Mouse (Mus musculus) gastrocnemius, postnatal 14 days (tissue): ENCODE data around the gene Arid2. TPM values are rescaled to one million over a fixed set of nuclear protein-coding genes. Genes with fewer than 3 reads are reported as not detected.
"Not testable (repeated sequence)": the region's sequence is repeated elsewhere in the genome, so short reads cannot be mapped to it uniquely, and the experiment has no call there.

Experiments
- DNase-seq: peaks from one replicate; pipeline ENCODE4 v3.0.0; 2021; ENCODE audit warnings: mixed read lengths
- intact Hi-C: fragments of 180-260 bp; cut with DNase I; formaldehyde crosslinking; loops from one replicate; pipeline ENCODE4 v1.15.1; 2025; ENCODE audit warnings: low total_unique reads
- total RNA-seq, 2 experiments: library from RNA; stranded (reverse); gene quantifications; 2 replicates each; pipeline ENCODE4 v1.2.3; 2021

Gene Arid2
- total RNA-seq, 2 experiments from 2014 or later: 19.0 to 20.3 TPM

DNA sequence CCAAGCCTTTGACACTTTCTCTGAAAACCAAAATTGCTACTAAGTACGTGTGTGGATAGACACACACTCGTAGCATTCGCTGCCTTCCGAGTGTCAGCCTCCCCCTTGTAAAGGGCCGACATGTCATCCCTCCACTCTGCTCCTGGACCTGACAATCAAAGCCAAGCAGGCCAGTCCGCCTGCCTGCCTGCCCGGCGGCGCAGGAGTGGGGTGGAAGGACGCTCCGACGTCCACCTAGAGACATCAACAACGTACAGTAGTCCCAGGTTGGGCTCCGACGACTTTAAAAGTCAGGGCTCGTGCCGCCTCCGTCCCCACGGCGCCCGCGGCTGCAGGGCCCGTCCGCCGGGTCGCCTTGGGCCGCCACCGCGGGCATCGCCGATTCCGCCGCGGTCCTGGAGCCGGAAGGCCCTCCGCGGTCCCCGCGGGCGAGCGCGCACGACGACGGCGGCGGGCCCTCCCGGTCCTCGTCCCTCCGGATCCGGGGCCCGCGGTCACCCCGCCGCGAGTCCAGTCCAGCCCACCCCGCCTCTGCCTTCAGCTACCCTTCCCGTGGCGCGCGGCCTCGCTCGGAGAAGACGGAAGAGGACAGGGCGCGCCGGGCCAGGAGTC is 2.5 kb upstream of the Arid2 start:
- peak; percentile 49 for DNase-seq

DNA sequence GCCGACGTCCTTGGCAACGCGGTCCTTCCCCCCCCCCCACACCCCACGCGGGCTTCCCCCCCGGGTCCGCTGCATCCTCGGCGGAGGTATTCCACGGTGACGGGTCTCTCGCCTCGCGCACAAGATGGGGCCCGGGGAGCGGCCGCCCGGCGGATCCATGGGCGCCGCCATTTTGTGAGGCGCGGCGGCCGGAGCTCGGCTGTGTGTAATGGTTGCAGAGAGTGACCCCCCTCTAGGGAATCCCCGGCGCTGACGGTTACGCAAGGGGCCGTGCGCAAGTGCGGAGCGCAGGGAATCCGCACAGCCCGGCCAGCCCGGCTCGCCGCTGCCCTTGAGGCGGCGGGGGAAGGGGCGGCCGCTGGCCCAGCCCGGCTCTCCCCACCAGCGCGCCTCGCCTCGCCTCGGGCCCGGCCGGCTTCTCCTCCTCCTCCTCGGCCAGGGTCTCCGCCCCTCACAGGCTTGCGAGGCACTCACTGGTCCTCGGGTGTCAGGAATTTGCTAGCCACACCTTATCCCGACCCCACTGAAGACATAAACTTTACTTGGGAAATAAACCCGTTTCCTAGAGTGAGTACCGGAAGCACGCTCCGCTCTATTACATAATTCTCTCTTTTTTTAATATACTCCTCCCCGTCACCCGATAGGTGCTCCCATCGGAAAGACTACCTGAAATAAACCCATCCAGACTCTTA is 1.8 kb upstream of the Arid2 start:
- intact Hi-C loops: no loop called here
- peak; percentile 92 for DNase-seq

More for the DNA sequence above, 2.5 kb upstream of the Arid2 start:
- intact Hi-C loops: no loop called here

DNA sequence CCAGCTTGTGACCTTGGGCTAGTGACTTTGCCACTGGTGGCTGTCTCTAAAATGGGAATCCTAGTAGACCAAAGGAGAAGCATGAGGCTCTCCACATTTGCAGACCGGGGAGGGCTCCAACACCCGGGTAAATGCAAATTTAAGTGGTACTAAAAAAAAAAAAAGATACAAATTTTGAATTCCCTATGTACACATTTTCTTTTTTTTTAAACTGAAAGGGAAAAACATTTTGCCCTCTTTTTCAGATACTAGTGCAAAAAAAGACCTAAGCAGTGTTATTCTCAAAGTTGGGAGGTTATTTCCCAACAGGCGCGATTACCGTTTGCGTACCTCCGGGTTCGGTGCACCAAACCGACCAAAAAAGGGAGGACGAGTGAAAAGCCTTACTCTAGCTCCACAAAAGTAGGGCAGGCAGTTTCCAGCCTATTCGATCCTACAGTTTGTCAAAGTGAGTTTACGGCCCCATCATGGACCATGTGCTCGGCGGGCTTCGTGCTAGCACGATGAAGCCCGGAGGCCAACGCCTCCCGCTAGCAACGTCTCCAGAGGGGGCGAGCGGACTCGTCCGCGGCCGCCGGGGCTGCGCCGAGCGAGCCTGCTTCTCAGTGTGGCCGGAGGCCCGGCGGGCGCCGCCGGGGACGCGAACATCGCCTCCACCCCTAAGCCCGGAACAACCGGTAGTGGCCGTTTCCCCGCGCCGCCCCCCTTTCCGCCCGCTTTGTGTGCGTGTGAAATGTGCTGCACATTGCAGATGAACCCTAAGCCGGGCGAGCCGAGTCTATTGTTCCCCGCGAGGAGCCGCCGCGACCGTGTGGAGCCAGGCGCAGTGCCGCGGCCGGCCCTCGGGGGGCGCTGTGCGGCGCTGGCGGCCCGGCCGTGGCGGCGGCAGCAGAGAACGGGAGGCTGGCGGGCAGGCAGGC is 1.0 kb upstream of the Arid2 start:
- intact Hi-C loops: no loop called here
- peak; percentile 94 for DNase-seq

DNA sequence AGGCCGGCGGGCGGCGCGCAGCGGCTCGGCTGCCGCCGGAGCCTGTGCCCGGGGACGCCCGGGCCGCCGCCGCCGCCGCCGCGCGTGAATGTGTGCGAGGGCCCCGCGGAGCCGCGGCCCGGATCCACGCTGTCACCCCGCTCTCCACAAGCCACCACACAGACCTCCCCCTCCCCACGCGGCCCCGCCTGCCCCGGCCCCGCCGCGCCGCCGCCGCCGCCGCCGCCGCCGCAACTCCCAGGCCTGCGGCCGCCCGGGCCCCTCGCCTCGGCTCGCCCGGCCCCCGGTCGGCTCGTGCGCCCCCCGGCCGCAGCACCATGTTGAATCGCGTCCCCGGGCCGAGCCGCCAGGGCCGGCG is 404 bp upstream of the Arid2 start:
- DNase-seq: no peak
- intact Hi-C loops: no loop called here

DNA sequence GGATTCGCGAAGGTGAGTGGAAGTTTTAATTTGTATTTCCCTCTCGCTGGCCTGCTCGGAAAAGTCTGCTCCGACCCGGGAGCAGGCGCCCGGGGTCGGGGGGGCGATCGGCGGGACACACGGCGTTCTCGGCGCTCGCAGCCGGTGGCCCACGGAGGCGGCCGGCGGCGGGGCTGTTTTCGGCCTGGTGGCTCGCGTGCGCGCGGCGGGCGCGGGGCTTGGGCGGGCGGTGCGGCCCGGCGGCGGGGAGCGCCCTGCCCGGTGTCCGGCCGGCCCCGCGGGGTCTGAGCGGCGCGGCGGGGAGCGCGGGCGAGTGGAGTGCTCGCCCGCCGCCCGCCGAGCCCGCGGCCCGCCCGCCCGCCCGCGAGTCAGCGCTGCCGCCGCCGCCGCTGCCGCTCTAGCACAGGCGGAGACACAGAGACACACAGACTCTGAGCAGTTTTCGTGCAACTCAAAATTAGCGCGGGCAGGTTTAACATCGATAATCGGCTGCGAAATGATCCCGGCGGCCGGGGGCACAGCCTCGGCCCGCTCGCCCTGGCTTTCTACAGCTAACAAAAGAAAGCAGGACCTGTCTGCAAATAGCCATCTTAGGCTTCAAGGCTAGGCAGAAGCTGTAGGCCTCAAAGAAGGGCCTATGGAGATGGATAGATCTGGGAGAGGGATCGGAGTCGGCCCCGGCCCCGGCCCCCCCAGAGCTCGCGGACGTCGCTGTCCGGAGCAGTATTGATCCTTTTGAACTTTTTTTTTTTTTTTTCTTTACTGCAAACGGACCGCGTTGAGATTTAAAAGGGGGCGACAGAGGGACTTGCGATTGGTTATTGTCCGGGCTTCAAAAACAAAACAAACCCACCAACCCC is 888 bp downstream of the Arid2 start:
- intact Hi-C loops: no loop called here

GRCm38 (mm10) chr15:96288836-96289390 is 1.6 kb downstream of the Arid2 start:
- intact Hi-C loops: no loop called here
- no peak for DNase-seq

More for the DNA sequence above, 888 bp downstream of the Arid2 start:
- peak; percentile 48 for DNase-seq

DNA sequence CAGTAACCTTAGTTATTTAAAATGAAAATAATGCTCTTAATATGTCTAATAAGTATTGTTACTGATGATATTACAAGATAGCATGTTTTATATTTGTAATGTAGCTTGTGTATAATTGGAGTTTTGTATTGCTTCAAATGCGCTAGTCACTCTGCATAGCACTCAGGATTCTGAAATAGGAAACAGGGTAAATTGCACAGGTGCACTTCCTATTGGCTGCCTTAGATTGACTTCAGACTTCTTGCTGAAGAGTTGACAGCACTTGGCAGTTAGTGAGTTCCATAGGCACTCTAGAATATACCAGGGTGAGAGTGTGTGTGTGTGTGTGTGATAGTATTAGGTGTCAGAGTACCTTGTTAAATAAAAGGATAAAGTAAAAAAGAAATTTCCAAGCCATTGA is 2.7 kb downstream of the Arid2 start:
- intact Hi-C loops: no loop called here
- no peak for DNase-seq

DNA sequence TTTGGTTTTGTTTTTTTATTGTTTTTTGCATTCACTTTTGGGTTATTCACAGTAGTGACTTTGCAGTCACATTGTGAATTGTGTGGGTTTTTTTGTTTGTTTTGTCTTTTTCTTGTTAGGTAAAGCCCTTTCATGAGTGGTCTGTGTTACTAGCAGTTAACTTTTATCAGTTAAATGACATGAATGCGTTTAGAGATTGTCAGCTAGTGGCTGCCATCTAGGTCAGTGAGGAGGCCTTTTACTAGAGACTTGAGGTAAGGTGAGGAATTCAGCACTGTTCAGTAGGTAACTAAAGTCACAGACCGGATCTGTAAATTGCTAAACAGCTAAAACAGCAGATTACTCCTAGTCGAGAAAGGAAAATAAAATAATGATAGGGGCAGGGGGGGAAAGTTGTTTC is 6.1 kb downstream of the Arid2 start:
- intact Hi-C loops: no loop called here
- DNase-seq: no peak

DNA sequence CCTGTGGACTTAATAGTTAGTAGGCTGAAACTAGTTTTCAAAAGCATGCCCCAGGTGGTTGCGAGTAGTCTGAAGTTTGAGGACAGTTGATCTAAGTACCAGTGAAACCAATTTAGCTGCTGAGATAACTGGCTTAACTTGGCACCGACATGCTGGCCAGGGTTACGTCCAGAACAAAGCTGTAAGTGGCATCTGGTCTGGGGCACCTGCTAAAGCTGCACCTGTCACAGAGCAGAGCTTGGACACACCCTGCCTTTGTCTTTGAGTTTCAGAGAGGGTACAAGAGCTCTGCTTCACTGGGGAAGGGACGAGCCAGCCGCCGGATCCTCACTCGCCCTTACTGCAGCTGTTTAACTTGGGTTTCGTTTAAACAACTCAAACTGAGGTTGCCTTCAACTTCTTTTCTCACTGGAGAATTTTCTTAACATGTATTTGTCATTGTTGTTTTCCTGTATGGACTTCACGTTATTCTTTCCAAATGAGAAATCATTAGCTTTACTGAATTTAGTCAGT is 9.8 kb downstream of the Arid2 start:
- intact Hi-C loops: no loop called here
- DNase-seq: no peak

DNA sequence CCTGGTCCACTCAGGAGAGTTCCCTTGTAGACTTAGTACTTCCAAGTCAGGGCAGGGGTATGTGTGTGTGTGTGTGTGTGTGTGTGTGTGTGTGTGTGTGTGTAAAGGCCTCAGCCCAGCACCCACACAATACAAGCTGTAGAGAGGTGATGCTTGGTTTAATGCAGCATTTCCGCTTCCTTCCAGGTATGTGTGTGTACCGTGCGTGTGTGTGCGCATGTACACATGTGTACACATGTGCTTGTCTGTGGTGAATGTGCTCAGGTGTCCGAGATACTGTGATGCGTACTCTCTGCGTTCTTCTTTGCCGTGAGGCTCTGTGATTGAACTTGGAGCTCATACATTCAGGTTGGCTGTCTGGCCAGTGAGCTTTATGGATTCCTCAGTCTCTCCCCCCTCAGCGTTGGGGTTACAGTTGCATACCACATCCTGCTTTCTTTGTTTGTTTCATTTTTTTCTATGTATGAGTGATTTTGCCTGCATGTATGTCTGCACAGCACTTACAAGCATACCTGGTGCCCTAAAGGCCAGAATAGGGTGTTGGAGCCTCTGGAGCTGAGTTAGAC is 10.4 kb downstream of the Arid2 start:
- DNase-seq: no peak
- intact Hi-C loops: no loop called here

- DNase-seq: no peak
- intact Hi-C loops: no loop called here
These were observed 22.0 kb downstream of the Arid2 start for GRCm38 (mm10) chr15:96309310-96309709.

DNA sequence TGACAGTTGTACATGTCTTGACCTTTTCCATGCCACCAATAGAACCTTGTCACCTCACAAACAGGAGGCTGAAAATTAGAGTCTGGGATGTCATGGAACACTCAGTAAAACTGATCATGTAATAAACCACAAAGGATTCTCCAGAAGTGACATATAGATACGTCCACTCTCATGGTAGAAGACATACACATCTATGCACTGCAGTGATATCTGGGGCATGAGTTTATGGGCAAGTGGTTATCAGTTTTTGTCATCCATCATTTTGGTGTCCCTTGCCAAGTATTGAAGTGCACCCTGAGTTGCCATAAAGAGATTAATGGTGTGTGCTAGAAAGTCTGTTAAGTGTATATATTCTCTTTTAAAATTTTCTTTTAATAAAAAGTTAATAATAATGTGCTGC is 25.6 kb downstream of the Arid2 start:
- intact Hi-C loops: no loop called here
- no peak for DNase-seq

- DNase-seq: no peak
- intact Hi-C loops: no loop called here
These were observed 28.3 kb downstream of the Arid2 start for GRCm38 (mm10) chr15:96315664-96316063.

DNA sequence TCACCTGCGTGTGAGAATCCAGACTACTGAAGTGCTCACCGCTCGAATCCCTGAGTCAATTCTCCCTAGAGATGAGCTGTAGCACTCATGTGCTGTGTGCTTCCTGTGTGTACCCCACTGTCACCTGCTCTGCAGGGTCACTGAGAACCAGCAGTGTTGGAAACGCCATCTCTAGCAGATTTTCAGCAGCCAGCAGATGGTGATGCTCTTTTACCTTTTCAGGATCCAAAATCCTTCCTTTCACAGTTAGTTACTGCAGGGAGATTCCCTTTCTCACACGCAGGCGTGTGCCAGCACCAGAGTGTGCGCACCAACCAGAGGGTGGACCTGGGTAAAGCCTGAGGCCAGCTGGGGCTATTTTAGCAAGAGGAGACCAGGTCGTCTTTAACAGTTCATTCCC is 32.0 kb downstream of the Arid2 start:
- intact Hi-C loops: no loop called here
- no peak for DNase-seq

DNA sequence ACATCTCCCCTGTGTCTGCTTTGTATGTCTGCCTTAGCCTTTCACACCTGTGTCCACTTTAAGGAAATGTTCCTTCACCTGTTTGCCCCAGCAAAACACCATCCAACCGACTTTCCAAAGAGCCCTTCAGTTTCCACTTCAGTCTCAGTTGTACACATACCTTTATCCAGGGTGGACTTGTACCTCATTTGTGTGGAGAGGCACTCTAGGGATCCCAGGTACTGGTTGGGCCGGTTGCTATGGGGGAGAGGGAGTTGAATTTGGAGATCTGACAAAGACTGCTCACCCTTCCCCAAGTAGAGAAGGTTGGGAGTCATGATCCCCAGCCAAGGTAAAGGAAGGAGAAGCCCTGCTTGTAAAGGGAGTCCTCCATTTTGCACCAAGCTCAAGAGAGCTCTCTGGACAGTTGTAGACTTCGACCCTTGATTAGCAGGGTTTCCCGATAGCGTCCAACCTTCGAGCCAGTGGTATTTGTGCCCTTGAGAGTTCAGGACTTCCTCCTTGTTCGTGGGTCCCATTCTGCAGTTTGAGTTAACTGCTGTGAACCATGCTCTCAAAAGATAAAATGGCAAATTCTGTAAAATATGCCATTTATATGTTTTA is 38.5 kb downstream of the Arid2 start:
- DNase-seq: no peak
- intact Hi-C loops: no loop called here

GRCm38 (mm10) chr15:96328722-96329121 is 41.4 kb downstream of the Arid2 start:
- intact Hi-C loops, DNase-seq: not testable (repeated sequence)

DNA sequence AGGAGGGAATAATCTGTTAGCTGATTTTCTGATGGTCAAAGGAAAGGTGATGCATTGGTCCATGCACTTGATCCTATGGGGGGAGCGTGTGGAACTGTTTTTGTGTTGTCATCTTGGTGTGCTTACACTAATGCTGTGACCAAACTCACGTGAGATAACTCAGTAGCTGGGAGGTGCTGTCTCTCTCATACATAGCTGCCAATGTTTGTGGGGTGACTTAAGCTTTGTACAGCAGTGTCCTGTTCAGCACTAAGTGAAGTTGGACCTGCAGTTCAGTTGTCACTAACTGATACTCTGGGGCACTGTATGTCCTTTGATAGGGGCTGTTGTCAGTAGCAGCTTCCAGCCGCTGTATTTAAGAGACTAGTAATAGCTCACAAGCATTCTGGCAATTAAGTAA is 43.2 kb downstream of the Arid2 start:
- no peak for DNase-seq
- intact Hi-C loops: no loop called here

DNA sequence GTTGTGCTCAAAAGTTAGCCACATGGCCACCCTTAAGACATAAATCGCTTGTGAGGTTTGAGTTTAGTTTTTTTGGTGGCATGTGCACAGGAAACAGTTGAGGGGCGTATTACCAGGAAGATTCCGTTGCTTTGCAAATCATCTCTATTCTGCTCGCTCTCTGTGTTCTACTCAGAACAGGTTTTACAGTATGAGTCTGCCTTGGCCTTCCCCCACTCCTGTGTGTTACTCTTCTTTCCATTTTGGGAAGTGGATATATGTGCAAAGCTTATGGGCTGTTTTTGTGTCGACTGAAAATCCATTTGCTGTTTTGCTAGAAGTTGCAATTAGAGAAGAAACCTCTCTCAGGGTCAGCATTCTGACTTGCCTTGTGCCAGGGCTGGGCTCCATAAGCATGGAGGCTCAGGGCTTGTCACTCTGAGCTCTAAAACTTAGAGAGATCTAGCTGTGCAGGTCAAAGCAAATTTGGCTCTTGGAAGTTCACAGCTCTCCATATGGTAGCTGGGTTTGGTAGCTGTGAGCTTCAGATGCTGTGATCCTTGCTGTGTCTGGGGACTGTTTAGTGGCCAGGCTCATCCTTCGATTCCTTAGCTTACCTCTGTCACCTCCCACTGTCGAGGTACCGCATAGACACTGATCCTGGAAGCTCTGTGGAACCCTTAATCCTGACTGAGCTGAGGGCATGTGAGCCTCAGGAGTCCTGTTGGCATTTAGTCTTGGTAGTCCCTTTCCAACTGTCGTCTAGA is 45.3 kb downstream of the Arid2 start:
- intact Hi-C loops: no loop called here
- DNase-seq: no peak
